Mouse (Mus musculus) gastrocnemius, adult 2 months (tissue): ENCODE data around the gene Kazn. TPM values are rescaled to one million over a fixed set of nuclear protein-coding genes. Genes with fewer than 3 reads are reported as not detected.

ENCODE experiments used
- DNase-seq: peaks from one replicate; pipeline ENCODE4 v3.0.0; 2022
- H3K27ac ChIP-seq: fragments of 200-600 bp; 2 replicates; pipeline ENCODE4 v1.8.1; 2022; ENCODE audit warnings: mild to moderate bottlenecking
- H3K4me3 ChIP-seq: fragments of 200-600 bp; 2 replicates; pipeline ENCODE4 v1.8.1; 2022; ENCODE audit warnings: mild to moderate bottlenecking, moderate library complexity
- CTCF ChIP-seq: fragments of 200-600 bp; IDR thresholded peaks from 2 replicates; pipeline ENCODE4 v1.8.1; 2022; ENCODE audit warnings: antibody characterized with exemption, mild to moderate bottlenecking, moderate library complexity
- intact Hi-C: fragments of 180-260 bp; cut with DNase I; formaldehyde crosslinking; loops from one replicate; pipeline ENCODE4 v1.15.1; 2025
- total RNA-seq, 2 experiments: library from RNA; stranded (reverse); gene quantifications; 2 replicates each; pipeline ENCODE4 v1.2.3; 2021

Gene Kazn
- total RNA-seq, 2 experiments from 2014 or later: 1.5 to 2.3 TPM

DNA sequence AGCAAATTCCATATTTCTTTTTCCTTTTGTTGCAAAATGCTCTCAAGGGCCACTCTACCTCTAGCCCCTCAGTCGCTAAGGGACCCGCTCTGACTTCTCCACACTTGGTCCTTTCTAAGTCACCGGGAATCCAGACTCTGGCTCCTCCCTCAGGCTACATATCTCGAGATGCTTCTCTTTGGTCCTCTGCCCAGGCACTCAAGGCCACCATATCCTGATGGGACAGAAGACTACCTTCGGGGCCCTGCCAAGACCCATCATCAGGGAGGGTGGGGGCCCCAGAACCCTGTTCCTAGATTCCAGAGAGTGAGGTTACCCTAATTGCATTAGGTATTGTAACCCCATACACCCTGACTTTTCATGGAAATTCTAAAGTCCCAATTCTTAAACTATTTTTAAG is 73.8 kb downstream of the Kazn start:
- intact Hi-C loops: no loop called here
- no peak for TF ChIP-seq CTCF
- peak overlapping the region; percentile 74; the same call in 1 of the 2 replicates for H3K27ac ChIP-seq
- DNase-seq: no peak
- no peak overlapping the region for H3K4me3 ChIP-seq

GRCm38 (mm10) chr4:142164386-142164785 is 74.8 kb downstream of the Kazn start:
- no peak for TF ChIP-seq CTCF
- intact Hi-C loops: no loop called here
- no peak overlapping the region for H3K4me3 ChIP-seq
- no peak for DNase-seq
- H3K27ac ChIP-seq: peak overlapping the region; percentile 46

DNA sequence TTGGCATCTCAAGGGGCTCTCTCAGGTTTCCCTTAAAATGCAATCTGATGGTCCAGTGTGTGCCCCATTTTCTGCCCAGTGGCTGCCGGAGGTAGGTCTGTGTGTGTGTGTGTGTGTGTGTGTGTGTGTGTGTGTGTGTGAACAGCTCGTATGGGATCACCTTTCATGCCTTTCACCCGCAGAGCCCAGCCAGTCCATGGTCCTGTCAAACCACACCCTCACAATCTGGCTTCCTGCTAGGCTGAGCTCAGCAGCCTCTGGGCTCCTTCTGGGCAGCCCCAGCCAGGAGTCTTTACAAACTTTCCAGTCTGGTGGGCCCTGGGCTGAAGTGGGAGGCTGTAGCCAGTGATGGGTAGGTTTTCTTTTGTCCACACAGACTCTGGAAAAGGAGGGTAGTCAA is 75.3 kb downstream of the Kazn start:
- intact Hi-C loops: no loop called here
- peak overlapping the region; percentile 46; the same call in 1 of the 2 replicates for H3K27ac ChIP-seq
- no peak for TF ChIP-seq CTCF
- H3K4me3 ChIP-seq: no peak overlapping the region
- no peak for DNase-seq

DNA sequence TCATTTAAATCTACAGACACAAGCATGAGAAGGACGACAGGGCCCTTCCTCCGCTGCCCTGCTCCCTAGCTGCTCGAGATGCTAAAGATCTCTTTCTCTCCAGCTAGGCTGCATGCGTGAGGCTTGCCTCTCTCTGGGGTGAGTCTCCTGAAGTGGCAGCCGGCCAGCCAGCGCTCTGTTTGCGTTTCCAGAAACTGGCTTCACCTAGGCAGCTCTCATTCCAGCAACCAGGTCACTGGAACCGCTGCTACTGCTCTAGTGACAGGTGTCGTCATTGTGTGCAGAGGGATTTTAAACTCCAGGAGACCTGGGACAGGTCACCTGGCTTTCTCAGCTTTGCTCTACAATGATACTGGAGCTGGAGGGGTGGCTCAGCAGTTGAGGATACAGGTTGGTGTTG is 76.5 kb downstream of the Kazn start:
- H3K4me3 ChIP-seq: no peak overlapping the region
- intact Hi-C loops: no loop called here

DNA sequence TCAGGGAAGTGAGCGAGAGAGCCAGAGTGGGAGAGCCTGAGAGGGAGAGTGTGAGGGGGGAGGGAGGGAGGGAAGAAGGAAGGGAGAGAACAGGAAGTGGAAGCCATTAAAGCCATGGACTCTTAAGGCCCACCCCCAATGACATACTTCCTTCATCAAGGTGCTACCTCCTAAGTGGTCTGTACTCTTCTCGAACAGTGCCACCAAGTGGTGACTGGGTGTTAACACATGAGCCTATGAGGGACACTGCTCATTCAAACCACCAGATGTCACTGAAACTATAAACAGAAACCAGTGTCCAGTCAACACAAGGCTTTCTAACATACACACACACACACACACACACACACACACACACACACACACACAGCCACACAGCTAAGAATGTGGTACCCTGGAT is 77.1 kb downstream of the Kazn start:
- intact Hi-C loops: no loop called here
- H3K27ac ChIP-seq: no peak overlapping the region
- H3K4me3 ChIP-seq: no peak overlapping the region
- DNase-seq: no peak
- peak; percentile 41 for TF ChIP-seq CTCF

More for the DNA sequence above, 76.5 kb downstream of the Kazn start:
- TF ChIP-seq CTCF: no peak
- no peak overlapping the region for H3K27ac ChIP-seq
- DNase-seq: no peak

GRCm38 (mm10) chr4:142160041-142160440 is 79.2 kb downstream of the Kazn start:
- H3K27ac ChIP-seq: 0 out of 2 replicates have a peak overlapping the region, but pooled peaks have one; percentile 8
- TF ChIP-seq CTCF: no peak
- no peak overlapping the region for H3K4me3 ChIP-seq
- intact Hi-C loops: no loop called here
- DNase-seq: peak; percentile 82

DNA sequence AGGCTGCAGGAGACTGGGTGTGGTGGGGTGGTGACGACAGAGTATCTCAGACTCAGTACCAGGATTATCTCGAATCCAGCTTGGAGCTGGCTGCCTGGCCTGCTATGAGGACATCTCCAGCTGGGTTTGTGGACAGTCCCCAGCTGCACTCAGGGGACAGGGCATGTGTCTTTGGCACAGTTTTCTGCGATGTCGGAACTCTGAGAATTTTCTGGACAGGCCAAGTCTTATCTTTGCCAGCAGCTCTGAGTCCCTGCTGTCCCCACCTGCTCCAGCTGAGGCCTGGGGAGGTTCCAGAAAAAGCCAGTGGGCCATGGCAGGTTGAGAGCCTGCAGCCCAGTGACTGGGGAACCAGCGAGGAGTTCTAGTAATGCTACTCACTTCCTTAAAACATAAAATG is 82.7 kb downstream of the Kazn start:
- peak; percentile 70 for DNase-seq
- no peak overlapping the region for H3K4me3 ChIP-seq
- intact Hi-C loops: no loop called here
- no peak overlapping the region for H3K27ac ChIP-seq
- TF ChIP-seq CTCF: no peak

- no peak overlapping the region for H3K4me3 ChIP-seq
- TF ChIP-seq CTCF: no peak
- H3K27ac ChIP-seq: no peak overlapping the region
- intact Hi-C loops: loop anchor here (5.0 kb wide), 2 partner anchors 33 to 728 kb away; no protein-coding TSS in a partner anchor
- DNase-seq: no peak
Observed at GRCm38 (mm10) chr4:142154246-142154645, 85.0 kb downstream of the Kazn start.

DNA sequence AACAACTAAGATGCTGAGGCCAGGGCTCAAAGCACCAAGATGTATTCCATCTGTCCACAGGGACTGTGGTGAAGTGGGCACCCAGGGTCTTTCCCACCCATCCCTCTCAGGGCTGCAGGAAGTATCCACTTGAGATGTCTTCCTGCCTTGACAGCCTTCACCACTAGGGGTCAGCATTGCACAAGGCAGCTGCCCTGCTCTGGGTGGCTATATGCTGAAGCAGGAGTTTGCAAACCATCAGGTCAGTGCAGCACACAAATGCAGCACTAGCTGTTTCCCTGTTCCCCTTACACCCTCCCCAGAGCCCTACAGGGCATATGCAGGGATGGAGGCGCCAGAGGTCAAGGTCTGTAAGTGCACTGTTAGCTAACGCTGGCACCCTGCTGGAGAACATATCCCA is 85.7 kb downstream of the Kazn start:
- Histone ChIP-seq H3K4me3 (no peak overlapping the region), H3K27ac (no peak overlapping the region)
- intact Hi-C loops: loop anchor here (1.0 to 5.0 kb wide), 6 partner anchors 34 to 867 kb away; partner anchors contain the start of gene Kazn
- TF ChIP-seq CTCF: 0 out of 2 replicates have a peak, but pooled peaks have one; percentile 100
- DNase-seq: peak; percentile 85

DNA sequence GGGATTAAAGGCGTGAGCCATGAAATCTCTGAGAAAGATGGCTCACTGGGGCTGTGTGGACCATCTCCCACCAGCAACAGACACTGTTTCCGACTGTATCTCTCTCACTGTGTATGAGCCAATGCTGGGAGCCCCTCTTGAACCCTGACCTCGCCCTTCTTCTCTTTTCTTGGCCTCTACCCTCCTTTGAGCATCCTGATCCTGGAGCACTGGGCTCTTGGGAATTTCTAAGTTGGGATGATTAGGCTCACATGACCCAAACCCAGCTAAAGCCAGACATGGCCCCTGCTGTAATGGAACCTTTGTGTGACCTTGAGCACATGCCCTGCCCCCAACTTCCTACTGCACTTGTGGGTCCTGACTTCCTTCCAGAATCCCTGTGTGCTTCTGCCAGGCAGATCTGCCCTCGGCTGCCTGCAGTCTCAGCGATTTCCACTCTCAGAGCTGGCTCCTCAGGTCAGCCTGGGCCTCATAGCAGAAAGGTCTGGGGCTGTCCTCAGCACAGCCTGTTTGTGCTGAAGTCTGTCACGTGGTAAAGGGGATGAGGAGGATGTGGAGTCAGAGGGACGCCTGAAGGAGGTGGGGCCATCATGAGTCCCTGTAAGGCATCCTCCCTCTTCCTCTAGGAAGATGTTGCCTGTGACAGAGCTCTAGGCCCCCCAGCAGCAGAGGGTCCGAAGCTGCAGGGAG is 86.3 kb downstream of the Kazn start:
- intact Hi-C loops: loop anchor here (1.0 to 5.0 kb wide), 6 partner anchors 34 to 868 kb away; partner anchors contain the start of gene Kazn
- no peak for TF ChIP-seq CTCF
- Histone ChIP-seq H3K27ac (no peak overlapping the region), H3K4me3 (no peak overlapping the region)
- no peak for DNase-seq

- no peak for DNase-seq
- Histone ChIP-seq H3K27ac (no peak overlapping the region), H3K4me3 (no peak overlapping the region)
- TF ChIP-seq CTCF: no peak
- intact Hi-C loops: loop anchor here (5.0 kb wide), 2 partner anchors 37 to 732 kb away; no protein-coding TSS in a partner anchor
Observed at GRCm38 (mm10) chr4:142150086-142150485, 89.1 kb downstream of the Kazn start.

DNA sequence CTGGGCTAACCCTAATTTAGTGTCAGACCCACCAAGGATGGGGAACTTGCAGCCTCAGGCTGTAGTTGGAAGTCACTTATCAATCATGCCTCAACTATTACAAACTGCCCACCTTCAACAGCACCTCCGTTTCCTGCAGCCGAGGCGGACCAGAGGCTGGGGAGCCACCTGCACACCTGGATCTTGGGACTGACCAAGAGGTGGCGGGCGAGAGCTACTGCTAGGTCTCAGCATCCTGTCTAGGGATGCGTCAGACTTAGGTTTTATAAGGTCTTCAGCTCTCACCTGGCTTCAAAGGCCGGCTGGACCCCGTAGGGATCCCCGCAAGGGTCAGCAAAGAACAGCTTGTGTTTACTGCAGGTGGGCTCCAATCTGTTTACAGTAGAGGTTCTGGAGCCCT is 90.0 kb downstream of the Kazn start:
- no peak for DNase-seq
- intact Hi-C loops: no loop called here
- Histone ChIP-seq H3K27ac (no peak overlapping the region), H3K4me3 (no peak overlapping the region)
- no peak for TF ChIP-seq CTCF

- no peak for DNase-seq
- no peak overlapping the region for H3K4me3 ChIP-seq
- no peak for TF ChIP-seq CTCF
- no peak overlapping the region for H3K27ac ChIP-seq
- intact Hi-C loops: no loop called here
Observed at GRCm38 (mm10) chr4:142147671-142148070, 91.5 kb downstream of the Kazn start.

DNA sequence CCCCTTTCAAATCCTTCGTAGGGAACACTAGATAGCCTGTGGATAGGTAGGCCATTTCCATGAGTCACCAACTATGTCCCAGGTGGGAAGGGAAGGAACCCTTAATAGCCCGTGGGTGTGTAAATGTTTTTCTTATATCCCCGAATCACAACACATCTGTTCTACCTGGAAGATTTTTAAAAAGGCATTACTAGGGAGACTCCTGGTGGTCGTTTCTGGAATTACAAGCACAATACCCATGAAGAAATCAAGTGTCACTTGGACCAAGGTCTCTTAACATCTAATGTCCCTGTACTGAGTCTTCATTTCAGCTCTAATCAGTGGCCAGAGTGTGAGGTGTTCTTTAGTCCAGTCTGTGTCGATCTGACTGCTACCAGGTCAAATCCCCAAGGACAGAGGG is 95.1 kb downstream of the Kazn start:
- TF ChIP-seq CTCF: peak; percentile 84
- H3K4me3 ChIP-seq: no peak overlapping the region
- H3K27ac ChIP-seq: no peak overlapping the region
- no peak for DNase-seq
- intact Hi-C loops: loop anchor here (1.0 kb wide), 2 partner anchors 31 to 139 kb away; no protein-coding TSS in a partner anchor
